Mouse (Mus musculus): ENCODE measurements around the gene G3bp2.

GRCm38 (mm10) chr5:92097779-92098178, 14.3 kb upstream of the G3bp2 start:
- TF ChIP-seq CTCF (IDR thresholded peaks at IDR 0.05; ENCODE audit: low read depth, low read length): no peak
- no peak for TF ChIP-seq TAL1 (conservative IDR thresholded peaks at IDR 0.05; ENCODE audit: low read depth, low read length)
- no peak for TF ChIP-seq POLR2AphosphoS5 (IDR thresholded peaks at IDR 0.05; ENCODE audit: insufficient replicate concordance, low read depth, low read length)
- TF ChIP-seq GATA1 (IDR thresholded peaks at IDR 0.05; ENCODE audit: borderline replicate concordance, low read length): no peak
- no peak for TF ChIP-seq GATA2 (IDR thresholded peaks at IDR 0.05; ENCODE audit: borderline replicate concordance, low read depth, low read length)
